Mouse (Mus musculus) ovary, postnatal 14 days (tissue): Measurements from ENCODE around the gene Ankrd44.

Experiments used
- DNase-seq: peaks from one replicate; pipeline ENCODE4 v3.0.0; 2022; ENCODE audit warnings: low spot score

Gene Ankrd44

DNA sequence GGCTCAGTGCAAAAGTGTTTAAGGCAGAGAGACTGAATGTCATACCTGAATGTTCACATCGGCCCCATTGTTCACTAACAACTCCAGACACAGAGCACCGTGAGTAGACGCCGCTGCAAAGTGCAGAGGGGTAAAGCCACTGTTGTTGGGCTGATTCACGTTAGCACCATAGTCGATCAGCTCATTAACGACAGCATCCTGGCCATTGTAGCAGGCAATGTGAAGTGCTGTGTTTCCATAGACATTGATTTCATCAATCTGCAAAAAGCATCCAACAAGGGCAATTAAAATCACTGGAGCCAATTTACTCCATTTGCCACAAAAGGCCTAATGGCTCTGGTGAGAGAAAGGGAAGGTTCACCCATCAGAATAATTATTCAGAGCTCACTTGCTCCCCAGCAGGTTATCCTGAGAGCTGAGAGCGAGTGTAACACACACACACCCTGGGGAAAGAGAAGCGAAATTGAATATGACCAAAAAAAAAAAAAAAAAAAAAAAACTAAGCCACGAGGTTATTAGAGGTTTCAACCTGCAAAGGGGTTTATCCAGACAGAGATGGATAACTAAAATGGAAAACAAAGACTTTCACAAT lies 163.9 kb downstream of the Ankrd44 start:
- no peak for DNase-seq

GRCm38 (mm10) chr1:54759841-54760240 lies 166.3 kb downstream of the Ankrd44 start:
- DNase-seq, result no peak

DNA sequence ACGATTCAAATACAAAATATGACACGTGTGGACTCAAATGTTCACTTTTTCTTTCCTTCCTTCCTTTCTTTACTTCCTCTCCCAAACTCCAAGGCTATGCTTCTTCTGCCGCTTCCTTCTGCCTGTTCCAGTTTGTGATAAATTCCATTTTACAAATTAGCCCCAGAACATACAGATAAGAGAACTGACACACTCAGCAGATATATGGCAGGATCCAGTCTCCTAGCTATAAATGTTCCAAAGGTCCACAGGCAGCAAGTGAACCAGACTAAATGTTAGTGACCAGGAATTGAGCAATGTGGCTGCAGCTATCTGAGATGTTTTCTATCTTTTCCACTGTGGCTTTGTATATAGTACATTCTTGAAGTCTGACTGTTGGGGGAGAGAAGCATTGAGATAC lies 168.9 kb downstream of the Ankrd44 start:
- no peak for DNase-seq

GRCm38 (mm10) chr1:54755690-54756365 lies 170.4 kb downstream of the Ankrd44 start:
- no peak for DNase-seq

GRCm38 (mm10) chr1:54749961-54750360 lies 176.2 kb downstream of the Ankrd44 start:
- no peak for DNase-seq

GRCm38 (mm10) chr1:54749516-54749915 lies 176.7 kb downstream of the Ankrd44 start:
- no peak for DNase-seq

DNA sequence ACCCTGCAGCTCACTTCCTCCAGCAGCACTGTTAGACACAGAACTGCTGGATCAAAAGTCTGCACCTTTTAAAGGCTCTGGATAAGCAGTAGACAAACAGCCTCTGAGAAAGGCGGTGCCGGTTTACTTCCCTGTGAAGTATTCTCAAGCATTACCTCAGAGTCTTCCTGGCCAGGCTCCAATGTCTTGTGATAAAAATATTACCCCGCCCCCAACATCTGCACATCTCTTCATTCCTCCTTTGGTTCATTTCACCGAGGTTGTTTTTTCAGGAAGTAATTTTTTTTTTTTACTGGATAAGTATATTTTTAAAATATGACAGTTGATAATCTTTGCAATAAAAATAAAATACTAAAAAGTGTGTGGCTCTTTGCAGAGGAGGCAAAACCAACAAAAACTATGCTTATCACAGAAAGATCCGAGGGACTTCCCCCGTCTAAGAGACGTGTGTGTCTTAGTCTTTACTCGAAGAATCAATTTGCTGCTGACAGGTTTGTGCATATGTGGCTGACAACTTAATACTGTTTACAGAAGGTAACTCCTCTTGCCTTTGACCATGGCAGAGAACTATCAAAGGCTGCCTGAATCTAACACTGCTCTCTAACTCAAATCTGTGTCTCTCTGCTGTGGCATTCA lies 178.3 kb downstream of the Ankrd44 start:
- DNase-seq, result no peak

- no peak for DNase-seq
Observed at GRCm38 (mm10) chr1:54745666-54746065, 180.5 kb downstream of the Ankrd44 start.

GRCm38 (mm10) chr1:54744171-54744570 lies 182.0 kb downstream of the Ankrd44 start:
- DNase-seq, result no peak

DNA sequence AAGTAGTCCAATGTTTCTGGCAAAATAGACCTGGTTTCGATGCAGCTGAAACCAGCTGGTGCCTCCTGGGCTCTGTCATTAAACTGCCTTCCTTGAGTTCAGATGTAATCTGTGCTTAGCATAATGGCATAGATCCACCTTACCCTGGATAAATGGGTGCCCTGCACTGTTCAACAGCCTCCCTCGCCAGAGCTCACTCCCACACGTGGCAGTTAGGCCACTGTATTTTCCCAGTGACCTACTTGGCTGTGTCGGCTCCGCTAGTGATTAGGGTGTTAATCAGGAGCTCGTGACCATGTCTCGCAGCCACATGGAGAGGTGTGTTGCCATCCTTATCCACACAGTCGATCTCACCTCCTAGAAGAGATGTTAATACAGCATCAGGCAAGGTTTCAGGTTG lies 183.1 kb downstream of the Ankrd44 start:
- DNase-seq, result no peak

DNA sequence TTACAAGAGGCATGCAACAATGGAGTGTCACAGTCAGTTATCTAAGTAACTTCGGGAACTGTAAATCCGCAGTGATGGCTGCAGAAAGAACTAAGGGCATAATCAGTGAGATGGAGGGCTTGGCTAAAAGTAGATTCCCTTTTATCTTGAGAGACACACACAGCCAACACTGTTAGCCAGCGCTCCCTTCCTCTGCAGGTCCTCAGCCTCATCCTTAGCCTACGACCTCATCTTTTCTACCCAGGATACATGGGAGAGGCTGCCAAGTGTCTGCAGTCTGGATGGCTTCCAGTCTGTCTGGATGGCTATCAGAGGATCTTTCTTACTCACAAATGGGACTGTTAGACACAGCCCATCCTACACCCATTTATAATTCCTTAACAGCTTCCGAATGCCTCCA lies 185.3 kb downstream of the Ankrd44 start:
- DNase-seq, result peak; percentile 20

DNA sequence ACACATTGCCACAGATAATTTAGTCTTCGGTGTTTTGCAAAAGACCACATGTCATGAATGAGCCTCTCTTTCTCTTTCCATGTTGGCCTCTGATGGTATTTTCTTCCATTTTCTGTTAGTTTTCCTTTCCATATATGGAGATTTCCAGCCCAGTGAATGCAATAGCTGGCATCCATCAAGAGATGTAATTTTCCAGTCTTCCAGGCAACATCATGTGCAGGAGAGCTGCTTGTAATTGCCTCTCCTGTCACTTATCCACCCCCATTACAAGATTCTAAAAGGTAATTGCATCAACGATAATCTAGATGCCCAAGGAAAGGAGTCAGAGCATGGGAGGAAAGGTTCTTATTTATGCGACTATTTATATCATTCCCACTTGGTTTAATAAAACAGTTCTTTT lies 188.7 kb downstream of the Ankrd44 start:
- no peak for DNase-seq

GRCm38 (mm10) chr1:54734917-54735664 lies 191.1 kb downstream of the Ankrd44 start:
- no peak for DNase-seq

DNA sequence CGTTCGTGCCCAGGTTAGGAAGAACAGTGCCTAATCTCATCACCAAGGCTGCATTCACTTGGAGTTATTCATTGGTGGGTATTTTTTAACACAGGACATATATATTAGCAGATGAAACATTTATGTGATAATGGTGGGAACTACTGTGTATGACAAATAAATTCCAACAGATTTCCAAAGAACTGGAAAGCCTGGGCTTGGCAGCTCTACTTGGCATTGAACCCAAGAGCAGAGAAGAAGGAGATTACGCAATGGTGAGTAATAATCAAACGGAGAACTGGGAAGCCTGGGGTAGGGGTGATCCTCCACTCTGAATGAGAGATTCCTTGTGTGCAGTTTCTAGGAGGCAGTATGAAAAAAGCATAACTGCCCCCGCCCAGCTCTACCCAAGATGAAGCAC lies 196.9 kb downstream of the Ankrd44 start:
- DNase-seq, result no peak

GRCm38 (mm10) chr1:54726555-54726954 lies 199.6 kb downstream of the Ankrd44 start:
- no peak for DNase-seq

- no peak for DNase-seq
Observed at GRCm38 (mm10) chr1:54716921-54717320, 209.3 kb downstream of the Ankrd44 start.

GRCm38 (mm10) chr1:54715061-54715760 lies 211.0 kb downstream of the Ankrd44 start:
- DNase-seq, result no peak

GRCm38 (mm10) chr1:54713231-54714173 lies 212.7 kb downstream of the Ankrd44 start:
- no peak for DNase-seq

- no peak for DNase-seq
Observed at GRCm38 (mm10) chr1:54711568-54711967, 214.6 kb downstream of the Ankrd44 start.

DNA sequence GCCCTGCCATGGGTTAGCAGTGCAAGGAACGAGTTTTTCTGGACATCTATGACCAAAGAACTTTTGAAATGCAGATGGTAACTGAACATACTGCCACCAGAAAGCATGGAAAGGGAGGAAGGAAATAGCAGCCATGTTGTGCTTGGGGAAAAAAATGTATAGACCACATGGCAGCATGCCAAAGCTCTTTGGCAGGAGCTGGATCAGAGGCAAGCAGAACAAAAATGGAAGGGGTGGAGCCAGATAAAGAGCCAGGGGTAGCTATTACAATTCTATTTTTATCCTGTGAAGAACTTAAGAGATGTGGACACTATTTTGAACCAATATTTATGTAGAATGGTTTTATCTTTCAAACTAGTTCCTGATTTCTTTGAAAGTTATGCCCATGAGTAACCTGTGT lies 215.6 kb downstream of the Ankrd44 start:
- DNase-seq, result no peak
